Mouse (Mus musculus) gastrocnemius, postnatal 4 days (tissue): ENCODE data around the gene Fermt1. TPM values are rescaled to one million over a fixed set of nuclear protein-coding genes. Genes with fewer than 3 reads are reported as not detected.

Source experiments
- DNase-seq, 2 experiments: peaks; one replicate each; pipeline ENCODE4 v3.0.0; 2021 to 2022; ENCODE audit warnings: low spot score in 2 of 2, mixed read lengths in 2 of 2
- total RNA-seq, 2 experiments: library from RNA; stranded (reverse); gene quantifications; 2 replicates each; pipeline ENCODE4 v1.2.3; 2021

Gene Fermt1
- total RNA-seq, 2 experiments from 2014 or later, result not detected

GRCm38 (mm10) chr2:132922076-132922873 lies 23.4 kb downstream of the Fermt1 start:
- DNase-seq, result no peak

- DNase-seq, result no peak
Observed at GRCm38 (mm10) chr2:132914785-132915184, 30.9 kb downstream of the Fermt1 start.

GRCm38 (mm10) chr2:132906763-132907162 lies 38.9 kb downstream of the Fermt1 start:
- no peak for DNase-seq

GRCm38 (mm10) chr2:132904961-132905360 lies 40.7 kb downstream of the Fermt1 start:
- no peak for DNase-seq

GRCm38 (mm10) chr2:132903498-132903897 lies 42.2 kb downstream of the Fermt1 start:
- peak in 1 of 2 experiments; percentile 35 for DNase-seq

- no peak for DNase-seq
Observed at GRCm38 (mm10) chr2:132902056-132902455, 43.6 kb downstream of the Fermt1 start.

- no peak for DNase-seq
Observed at GRCm38 (mm10) chr2:132901636-132902035, 44.1 kb downstream of the Fermt1 start.

GRCm38 (mm10) chr2:132900596-132900995 lies 45.1 kb downstream of the Fermt1 start:
- no peak for DNase-seq

- no peak for DNase-seq
Observed at GRCm38 (mm10) chr2:132898211-132898610, 47.5 kb downstream of the Fermt1 start.

- no peak for DNase-seq
Observed at GRCm38 (mm10) chr2:132893826-132894225, 51.9 kb downstream of the Fermt1 start.

- no peak for DNase-seq
Observed at GRCm38 (mm10) chr2:132885312-132885711, 60.4 kb downstream of the Fermt1 start.

- DNase-seq, result no peak
Observed at GRCm38 (mm10) chr2:132884303-132884967, 61.3 kb downstream of the Fermt1 start.

- DNase-seq, result no peak
Observed at GRCm38 (mm10) chr2:132880844-132881645, 64.7 kb downstream of the Fermt1 start, which contains the start of gene Lrrn4. Lrrn4 (minus strand) TSS chr2:132880891.

- DNase-seq, result peak; percentile 25 to 46
Observed at GRCm38 (mm10) chr2:132879261-132880044, 66.3 kb downstream of the Fermt1 start.

- DNase-seq, result no peak
Observed at GRCm38 (mm10) chr2:132876991-132877390, 68.7 kb downstream of the Fermt1 start.

GRCm38 (mm10) chr2:132873657-132874326 lies 71.9 kb downstream of the Fermt1 start:
- DNase-seq, result no peak

- no peak for DNase-seq
Observed at GRCm38 (mm10) chr2:132871663-132872062, 74.0 kb downstream of the Fermt1 start.

GRCm38 (mm10) chr2:132870286-132870685 lies 75.4 kb downstream of the Fermt1 start:
- DNase-seq, result no peak

- no peak for DNase-seq
Observed at GRCm38 (mm10) chr2:132869682-132870081, 76.0 kb downstream of the Fermt1 start.

- no peak for DNase-seq
Observed at GRCm38 (mm10) chr2:132867521-132867920, 78.2 kb downstream of the Fermt1 start.
